Mouse (Mus musculus) kidney, embryonic 16.5 days (tissue): ENCODE data around the gene Gm20388. TPM values are rescaled to one million over a fixed set of nuclear protein-coding genes. Genes with fewer than 3 reads are reported as not detected.

Experiments used
- ATAC-seq: fragments of 200-750 bp; cut with Nextera tagmentation; 2 replicates; pipeline ENCODE4 v1.8.0; 2017; ENCODE audit warnings: moderate TSS enrichment; ENCODE audit not compliant: low FRiP score, low TSS enrichment
- H3K27ac ChIP-seq: fragments of 300-500 bp; sonication (generic); 2 replicates; pipeline ENCODE4 v1.5.1; 2014; ENCODE audit warnings: low read length
- H3K27me3 ChIP-seq: fragments of 300-500 bp; sonication (generic); 2 replicates; pipeline ENCODE4 v1.6.1; 2014; ENCODE audit warnings: low read length, control low read depth, mixed read lengths; ENCODE audit not compliant: insufficient read depth
- H3K36me3 ChIP-seq: fragments of 300-500 bp; sonication (generic); 2 replicates; pipeline ENCODE4 v1.6.1; 2014; ENCODE audit warnings: low read length, control low read depth, mixed read lengths; ENCODE audit not compliant: insufficient read depth
- H3K4me1 ChIP-seq: fragments of 300-500 bp; sonication (generic); 2 replicates; pipeline ENCODE4 v1.6.1; 2014; ENCODE audit warnings: low read length, control low read depth, mixed read lengths; ENCODE audit not compliant: insufficient read depth
- H3K4me2 ChIP-seq: fragments of 300-500 bp; sonication (generic); replicated peaks from 2 replicates; pipeline ENCODE4 v1.6.1; 2014; ENCODE audit warnings: low read depth, low read length
- H3K4me3 ChIP-seq: fragments of 300-500 bp; sonication (generic); 2 replicates; pipeline ENCODE4 v1.5.1; 2014; ENCODE audit warnings: mild to moderate bottlenecking, low read length
- H3K9ac ChIP-seq: fragments of 300-500 bp; sonication (generic); replicated peaks from 2 replicates; pipeline ENCODE4 v1.6.1; 2014; ENCODE audit warnings: low read length
- H3K9me3 ChIP-seq: fragments of 300-500 bp; sonication (generic); 2 replicates; pipeline ENCODE4 v1.6.1; 2016; ENCODE audit warnings: low read length, control low read depth
- WGBS: fragments of 180-500 bp; shearing (Covaris S2); extraction: QIAGEN DNeasy Blood & Tissue Kit; methylation state at CpG from one replicate; pipeline ENCODE4 v1.1.7; 2014; 5-methylcytosine and 5-hydroxymethylcytosine counted together
- polyA plus RNA-seq: library from polyadenylated mRNA; unstranded; fragments of >200 nt; fragmentation: Nextera tagmentation; extraction: Ambion mirVana; gene quantifications from 2 replicates; pipeline ENCODE4 v1.2.1, GENCODE M21; 2015

Gene Gm20388
- polyA plus RNA-seq, 1 experiment from 2014 or later, result 7.7 TPM

- Histone ChIP-seq H3K4me1 (peaks cover 12% of the 10 kb centered on the region; the same call in 1 of the 2 replicates), H3K27me3 (peaks cover 67% of the 10 kb centered on the region), H3K4me3 (peak overlapping the region; percentile 51), H3K9ac (no peak overlapping the region), H3K27ac (no peak overlapping the region), H3K9me3 (no peaks in the 10 kb centered on the region), H3K36me3 (no peaks in the 10 kb centered on the region), H3K4me2 (peak overlapping the region; percentile 85)
- under 1% methylated on average over 41 of the region's 60 CpGs for WGBS
- no peak for ATAC-seq
Observed at GRCm38 (mm10) chr8:121730170-121730569, 1819.5 kb downstream of the Gm20388 start.

GRCm38 (mm10) chr8:121730646-121731045 is 1820.0 kb downstream of the Gm20388 start:
- H3K9ac ChIP-seq, result no peak overlapping the region
- H3K4me3 ChIP-seq, result peak overlapping the region; percentile 51
- H3K9me3 ChIP-seq, result no peaks in the 10 kb centered on the region
- peaks cover 67% of the 10 kb centered on the region for H3K27me3 ChIP-seq
- peak overlapping the region; percentile 85 for H3K4me2 ChIP-seq
- no peak overlapping the region for H3K27ac ChIP-seq
- ATAC-seq, result no peak
- H3K36me3 ChIP-seq, result no peaks in the 10 kb centered on the region
- WGBS, result 2% methylated on average over 35 of the region's 37 CpGs
- peaks cover 12% of the 10 kb centered on the region; the same call in 1 of the 2 replicates for H3K4me1 ChIP-seq

- ATAC-seq, result no peak
Observed at GRCm38 (mm10) chr8:121731060-121731459, 1820.4 kb downstream of the Gm20388 start.

DNA sequence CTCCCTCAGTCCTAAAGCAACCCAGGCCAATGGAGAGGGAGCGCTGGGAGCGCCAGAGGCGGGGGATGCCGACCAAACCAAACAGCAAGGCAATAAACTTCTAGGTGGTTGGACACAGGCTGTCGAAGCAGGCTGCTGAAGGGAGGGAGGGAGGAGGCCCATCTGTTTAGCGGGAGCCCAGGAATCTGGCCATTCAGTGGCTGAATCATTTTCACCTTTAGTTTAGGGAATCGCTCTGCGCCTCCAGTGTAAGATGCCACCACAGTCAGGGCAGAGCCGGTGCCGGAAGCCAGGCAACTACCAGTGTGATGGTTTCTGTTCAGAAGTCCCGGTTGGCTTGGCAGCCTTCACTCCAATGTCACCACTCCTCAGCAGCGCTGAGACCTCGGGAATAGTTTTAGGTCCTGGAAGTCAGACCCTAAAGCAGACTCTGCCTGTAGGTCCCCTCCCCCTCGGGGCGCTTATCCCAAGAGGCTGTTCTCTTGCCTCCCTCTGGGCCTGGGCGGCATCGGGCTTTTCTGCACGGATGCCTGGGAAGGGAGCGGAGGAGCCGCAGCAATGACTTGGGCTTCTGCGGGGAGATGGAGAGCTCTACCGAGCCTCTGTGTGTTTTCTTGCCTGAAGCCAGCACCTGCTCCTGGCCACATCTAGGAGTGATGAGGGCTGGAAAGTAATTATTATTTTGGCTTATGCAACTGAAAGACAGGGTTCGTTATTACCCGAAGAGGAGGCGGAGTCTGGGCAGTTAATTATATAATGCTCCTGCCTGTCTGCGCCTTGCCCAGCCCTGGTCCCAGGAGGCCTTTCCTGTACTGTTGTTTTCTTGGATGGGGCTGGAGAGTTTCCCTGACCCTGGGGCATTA is 1821.1 kb downstream of the Gm20388 start:
- no peak overlapping the region for H3K9ac ChIP-seq
- ATAC-seq, result 0 out of 2 replicates have a peak, but pooled peaks have one; percentile 29
- no peaks in the 10 kb centered on the region for H3K9me3 ChIP-seq
- H3K4me3 ChIP-seq, result no peak overlapping the region
- peaks cover 12% of the 10 kb centered on the region; the same call in 1 of the 2 replicates for H3K4me1 ChIP-seq
- 3% methylated on average over 26 of the region's 26 CpGs for WGBS
- H3K36me3 ChIP-seq, result no peaks in the 10 kb centered on the region
- no peak overlapping the region for H3K27ac ChIP-seq
- H3K4me2 ChIP-seq, result no peak overlapping the region
- peaks cover 67% of the 10 kb centered on the region for H3K27me3 ChIP-seq

More at GRCm38 (mm10) chr8:121731060-121731459, 1820.4 kb downstream of the Gm20388 start:
- Histone ChIP-seq H3K36me3 (no peaks in the 10 kb centered on the region), H3K27ac (no peak overlapping the region), H3K4me2 (0 out of 2 replicates have a peak overlapping the region, but pooled peaks have one; percentile 85), H3K27me3 (peaks cover 67% of the 10 kb centered on the region), H3K9ac (no peak overlapping the region), H3K9me3 (no peaks in the 10 kb centered on the region), H3K4me3 (peak overlapping the region; percentile 51), H3K4me1 (peaks cover 12% of the 10 kb centered on the region; the same call in 1 of the 2 replicates)
- WGBS, result 2% methylated on average over 11 of the region's 11 CpGs

GRCm38 (mm10) chr8:121732334-121732665 is 1821.7 kb downstream of the Gm20388 start:
- Histone ChIP-seq H3K27ac (no peak overlapping the region), H3K4me3 (no peak overlapping the region), H3K4me1 (peaks cover 12% of the 10 kb centered on the region; the same call in 1 of the 2 replicates), H3K36me3 (no peaks in the 10 kb centered on the region), H3K9me3 (no peaks in the 10 kb centered on the region), H3K27me3 (peaks cover 67% of the 10 kb centered on the region), H3K9ac (no peak overlapping the region), H3K4me2 (no peak overlapping the region)
- WGBS, result 51% methylated on average over 4 of the region's 4 CpGs
- no peak for ATAC-seq

GRCm38 (mm10) chr8:121734262-121734661 is 1823.6 kb downstream of the Gm20388 start:
- H3K4me1 ChIP-seq, result peaks cover 12% of the 10 kb centered on the region; the same call in 1 of the 2 replicates
- H3K36me3 ChIP-seq, result no peaks in the 10 kb centered on the region
- no peak overlapping the region for H3K4me3 ChIP-seq
- no peak overlapping the region for H3K4me2 ChIP-seq
- peaks cover 49% of the 10 kb centered on the region for H3K27me3 ChIP-seq
- H3K27ac ChIP-seq, result no peak overlapping the region
- no peaks in the 10 kb centered on the region for H3K9me3 ChIP-seq
- ATAC-seq, result no peak
- H3K9ac ChIP-seq, result no peak overlapping the region
- 85% methylated on average over 16 of the region's 16 CpGs for WGBS

DNA sequence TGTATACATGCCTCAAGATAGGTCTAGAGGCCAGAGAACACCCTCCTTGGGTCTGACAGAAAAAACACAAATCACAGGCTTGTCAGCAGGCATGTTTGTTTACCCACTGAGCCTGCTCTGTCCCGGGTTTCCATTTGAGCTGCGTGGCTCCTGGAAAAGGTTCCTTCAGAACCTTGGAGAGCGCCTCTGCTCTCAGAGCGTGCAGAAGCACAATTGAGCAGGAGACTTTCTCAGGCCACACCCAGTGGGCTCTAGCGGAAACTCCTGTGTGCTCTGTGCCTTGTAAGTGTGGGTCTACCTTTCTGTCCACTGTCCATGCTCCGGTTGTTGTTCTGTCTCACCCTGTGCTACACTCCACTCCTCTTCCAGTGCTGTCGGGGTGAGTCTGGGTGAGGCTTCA is 1825.6 kb downstream of the Gm20388 start:
- Histone ChIP-seq H3K4me1 (peaks cover 4% of the 10 kb centered on the region; the same call in 1 of the 2 replicates), H3K9ac (no peak overlapping the region), H3K9me3 (no peaks in the 10 kb centered on the region), H3K4me2 (no peak overlapping the region), H3K27ac (no peak overlapping the region), H3K36me3 (no peaks in the 10 kb centered on the region), H3K27me3 (peaks cover 29% of the 10 kb centered on the region), H3K4me3 (no peak overlapping the region)
- no peak for ATAC-seq
- 11% methylated on average over 7 of the region's 7 CpGs for WGBS

DNA sequence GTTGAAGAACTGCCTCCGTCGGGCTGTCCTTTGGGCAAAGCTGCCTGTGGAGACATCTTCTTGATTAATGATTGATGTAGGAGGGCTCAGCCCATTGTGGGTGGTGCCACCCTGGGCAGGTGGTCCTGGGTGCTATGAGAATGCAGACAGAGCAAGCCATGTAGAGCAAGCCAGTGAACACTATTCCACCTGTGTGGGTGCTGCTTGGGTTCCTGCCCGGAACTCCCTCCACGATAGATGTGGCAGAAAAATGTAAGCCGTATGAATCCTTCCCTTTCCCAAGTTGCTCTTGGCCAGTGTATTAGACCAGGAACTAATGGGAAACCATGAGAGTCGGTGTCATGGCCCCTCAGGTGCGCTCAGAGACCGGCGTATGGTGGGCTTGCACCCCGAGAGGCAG is 1830.1 kb downstream of the Gm20388 start:
- H3K27ac ChIP-seq, result no peak overlapping the region
- no peaks in the 10 kb centered on the region for H3K4me1 ChIP-seq
- no peak overlapping the region for H3K9ac ChIP-seq
- no peak overlapping the region for H3K4me3 ChIP-seq
- ATAC-seq, result no peak
- WGBS, result 89% methylated on average over 10 of the region's 10 CpGs
- H3K36me3 ChIP-seq, result no peaks in the 10 kb centered on the region
- no peaks in the 10 kb centered on the region for H3K9me3 ChIP-seq
- H3K4me2 ChIP-seq, result no peak overlapping the region
- no peaks in the 10 kb centered on the region for H3K27me3 ChIP-seq

GRCm38 (mm10) chr8:121749501-121749900 is 1838.9 kb downstream of the Gm20388 start:
- peaks cover 8% of the 10 kb centered on the region; the same call in 1 of the 2 replicates for H3K9me3 ChIP-seq
- no peak overlapping the region for H3K4me3 ChIP-seq
- 67% methylated on average over 9 of the region's 9 CpGs for WGBS
- H3K27ac ChIP-seq, result no peak overlapping the region
- no peaks in the 10 kb centered on the region for H3K36me3 ChIP-seq
- 0 out of 2 replicates have a peak, but pooled peaks cover 3% of the 10 kb centered on the region for H3K27me3 ChIP-seq
- no peak overlapping the region for H3K9ac ChIP-seq
- H3K4me1 ChIP-seq, result no peaks in the 10 kb centered on the region
- ATAC-seq, result no peak
- no peak overlapping the region for H3K4me2 ChIP-seq

DNA sequence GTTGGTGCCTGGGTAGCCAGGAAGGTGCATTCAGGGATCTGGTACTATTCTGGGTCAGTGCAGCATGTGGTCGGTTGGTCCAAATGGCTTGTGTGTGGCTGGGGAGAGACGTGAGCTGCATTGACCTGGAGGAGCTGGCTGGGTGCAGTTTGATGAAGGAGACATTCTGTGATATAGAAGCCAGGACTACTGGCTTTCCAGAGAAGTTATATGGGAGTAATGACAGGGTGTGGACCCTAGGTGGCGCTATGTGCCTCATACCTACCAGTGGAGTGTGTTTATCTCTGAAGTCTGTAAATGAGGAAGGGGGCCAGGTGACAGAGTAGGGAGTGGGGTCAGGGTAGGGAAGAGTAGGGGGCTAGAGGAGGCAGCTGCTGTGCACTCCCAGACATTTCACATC is 1839.9 kb downstream of the Gm20388 start:
- no peak overlapping the region for H3K4me2 ChIP-seq
- peaks cover 8% of the 10 kb centered on the region; the same call in 1 of the 2 replicates for H3K9me3 ChIP-seq
- no peaks in the 10 kb centered on the region for H3K36me3 ChIP-seq
- H3K4me1 ChIP-seq, result no peaks in the 10 kb centered on the region
- no peak for ATAC-seq
- no peak overlapping the region for H3K4me3 ChIP-seq
- H3K27me3 ChIP-seq, result 0 out of 2 replicates have a peak, but pooled peaks cover 3% of the 10 kb centered on the region
- H3K9ac ChIP-seq, result no peak overlapping the region
- 38% methylated on average over 3 of the region's 3 CpGs for WGBS
- no peak overlapping the region for H3K27ac ChIP-seq
